Mouse (Mus musculus) G1E-ER4 (cell line): ENCODE results near the gene Gm2115. TPM values are rescaled to one million over a fixed set of nuclear protein-coding genes. Genes with fewer than 3 reads are reported as not detected.

Experiments
- GATA1 ChIP-seq: IDR thresholded peaks from one replicate; pipeline ENCODE4 v1.8.0; 2012; ENCODE audit warnings: low read length, inconsistent platforms
- polyA plus RNA-seq: library from polyadenylated mRNA; stranded (reverse); fragments of >175 nt; gene quantifications from 2 replicates; pipeline ENCODE4 v1.2.3, GENCODE M21; 2012

Gm2115 gene
- not detected in 2 replicates for polyA plus RNA-seq

DNA sequence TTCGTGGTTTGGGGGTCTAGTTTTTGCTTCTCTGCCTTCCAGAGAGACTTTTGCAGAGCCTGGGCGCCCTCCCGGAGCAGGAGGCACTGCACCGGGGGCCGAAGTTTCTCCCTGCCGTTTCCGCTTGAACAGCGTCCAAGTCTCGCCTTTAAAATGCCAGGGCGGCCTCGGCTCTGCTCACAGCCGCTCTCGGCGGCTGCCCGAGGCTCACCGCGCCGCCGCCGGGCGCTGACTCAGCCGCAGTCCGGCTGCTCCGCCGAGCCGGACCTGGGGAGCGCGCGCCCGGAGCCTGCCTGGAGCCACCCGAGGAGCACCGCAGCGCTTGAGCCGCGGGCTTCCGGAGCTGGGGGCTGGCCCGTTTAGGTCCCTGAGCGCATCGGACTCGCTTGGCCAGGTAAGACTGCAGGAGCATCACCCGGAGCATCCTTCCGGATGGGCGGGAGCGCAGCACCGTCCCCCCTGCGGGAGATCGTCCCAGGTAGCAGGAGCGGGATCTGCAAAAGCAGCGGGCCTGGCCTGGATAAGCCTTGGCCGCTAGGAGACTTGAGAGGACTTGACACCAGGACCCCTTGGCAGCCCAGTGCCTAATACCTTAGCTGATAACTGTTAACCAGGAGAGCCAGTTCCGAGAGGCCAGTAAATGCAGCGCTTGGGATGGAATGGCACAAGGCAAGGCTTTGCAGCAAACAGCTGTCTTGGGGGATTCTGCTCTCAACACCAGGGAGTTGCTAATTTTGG is at the start of gene Gm2115:
Gene Gm2115, plus strand, starts transcription at position 159 of the 738 bp plus-strand sequence.
- no peak for TF ChIP-seq GATA1

DNA sequence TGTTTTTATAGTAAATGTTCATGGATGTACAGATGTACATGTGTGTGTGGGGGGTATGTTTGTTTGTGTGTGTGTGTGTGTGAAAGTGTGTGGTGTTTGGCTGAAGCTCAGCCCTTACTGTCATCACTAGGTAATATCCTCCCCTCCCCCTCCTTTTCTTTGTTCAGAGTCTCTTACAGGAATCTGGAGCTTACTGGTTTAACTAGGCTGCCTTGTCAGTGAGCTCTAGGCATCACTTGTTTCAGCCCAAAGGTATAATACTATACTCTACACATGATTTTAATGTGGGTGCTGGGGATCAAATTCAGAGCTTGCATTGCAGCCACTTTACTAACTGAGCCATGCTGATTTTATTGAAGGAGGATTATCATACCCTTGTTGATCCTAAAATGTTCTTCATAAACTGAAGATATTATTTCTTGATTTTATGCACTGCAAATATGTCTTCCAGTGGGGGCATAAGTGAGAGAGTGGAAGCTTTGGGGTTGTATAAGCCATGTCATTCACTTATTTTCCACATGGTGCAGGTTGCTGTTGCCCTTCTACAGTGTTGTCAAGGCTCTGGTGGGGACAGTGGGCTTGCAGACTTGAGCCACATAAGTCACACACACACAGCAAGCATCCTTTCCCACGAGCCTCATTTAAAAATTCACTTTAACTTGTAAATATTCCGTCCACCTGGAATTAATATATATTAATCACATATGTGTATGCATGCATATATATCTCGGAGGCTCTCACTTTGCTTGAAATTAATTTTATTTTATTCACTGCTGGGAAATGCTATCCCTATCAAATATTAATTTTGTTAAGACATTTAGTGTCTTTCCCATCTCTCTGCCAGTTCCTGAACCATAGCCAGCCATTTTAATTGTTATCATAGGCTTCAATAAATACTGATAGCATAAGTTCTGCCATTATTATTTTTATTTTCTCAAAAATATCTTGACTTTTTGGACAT is 45.0 kb upstream of the Gm2115 start:
- no peak for TF ChIP-seq GATA1

DNA sequence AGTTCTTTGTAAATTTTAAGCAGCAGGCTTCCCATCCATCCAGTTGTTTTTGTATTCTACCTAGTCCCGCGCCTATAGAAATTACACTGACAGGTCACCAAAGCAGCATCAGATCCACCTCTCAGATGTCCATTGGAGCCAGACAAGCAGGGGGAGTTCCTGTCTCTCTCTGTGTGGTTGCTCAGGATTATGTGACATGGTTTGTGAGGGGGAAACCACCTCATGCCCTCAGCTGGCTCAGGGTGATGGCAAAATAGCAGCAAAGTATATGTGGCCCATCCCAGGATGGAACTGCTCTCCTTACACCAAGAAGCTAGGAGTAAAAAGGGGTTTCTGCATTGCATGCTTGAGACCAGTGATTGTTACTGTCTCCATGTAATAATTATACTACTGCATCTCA is 42.3 kb upstream of the Gm2115 start:
- no peak for TF ChIP-seq GATA1

DNA sequence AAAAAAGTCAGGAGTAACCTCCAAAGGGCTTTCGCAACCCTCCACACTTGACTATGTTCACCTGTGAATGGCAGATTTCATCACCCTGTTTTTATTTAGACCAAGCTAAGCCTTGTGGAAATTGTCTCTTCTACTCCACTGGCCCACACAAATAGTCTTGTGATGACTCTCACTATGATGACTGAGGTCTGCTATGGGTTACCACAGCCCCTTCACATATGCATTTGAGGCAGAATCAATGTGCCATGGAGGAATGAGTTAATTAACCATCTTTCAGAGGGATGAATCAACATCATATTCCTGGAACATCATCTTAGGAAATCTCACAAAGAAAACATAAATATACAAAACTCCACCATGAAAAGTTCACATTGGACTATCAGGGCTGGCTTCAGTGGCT is 25.6 kb upstream of the Gm2115 start:
- TF ChIP-seq GATA1, result no peak

DNA sequence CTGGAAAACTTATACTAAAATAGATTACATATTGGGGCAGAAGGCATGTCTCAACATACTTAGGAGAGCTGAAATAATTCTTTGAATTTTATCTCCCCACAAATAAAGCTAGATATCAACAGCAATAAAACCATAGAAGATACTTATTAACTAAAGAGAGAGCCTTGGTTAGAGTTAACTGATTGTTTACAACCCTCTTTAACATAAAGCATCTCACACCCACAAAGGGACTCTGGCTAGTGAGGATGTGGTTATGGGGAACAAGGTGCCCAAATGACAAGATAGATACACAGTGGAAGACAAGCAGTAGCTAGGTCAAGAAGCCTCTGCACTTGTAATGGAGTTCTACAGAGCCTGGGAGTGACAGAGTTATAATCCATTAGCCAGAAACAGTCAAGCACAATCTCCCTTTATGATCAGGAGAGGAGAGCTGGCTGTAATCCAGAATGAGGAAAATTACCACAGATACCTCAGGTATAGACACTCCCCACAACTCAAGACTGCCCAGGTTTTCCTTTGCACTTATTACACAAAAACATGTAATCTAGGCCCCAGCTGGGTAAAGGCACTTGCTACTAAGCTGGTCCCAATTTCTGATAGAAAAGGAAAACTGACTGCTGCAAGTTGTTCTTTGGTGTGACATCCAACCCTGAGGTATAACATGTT is 10.1 kb upstream of the Gm2115 start:
- no peak for TF ChIP-seq GATA1

DNA sequence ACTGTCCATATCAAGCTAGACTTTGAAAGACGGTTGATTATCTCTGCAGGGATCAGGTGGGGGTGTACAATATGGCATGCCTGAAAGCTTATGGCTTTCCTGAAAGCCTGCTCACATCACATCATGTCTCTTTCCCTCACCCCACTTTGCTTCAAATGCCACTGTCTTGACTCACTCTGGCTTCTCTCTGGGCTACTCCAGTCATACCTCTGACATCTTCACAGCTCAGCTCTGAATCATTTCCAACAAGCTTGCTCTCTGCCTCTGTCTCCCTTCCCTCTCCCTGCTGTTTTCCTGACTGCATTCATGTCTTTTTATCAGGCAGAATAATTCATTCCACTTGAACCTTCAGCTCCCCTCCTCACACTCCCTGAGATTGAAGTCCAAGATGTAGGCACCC is 7.4 kb upstream of the Gm2115 start:
- TF ChIP-seq GATA1, result no peak

DNA sequence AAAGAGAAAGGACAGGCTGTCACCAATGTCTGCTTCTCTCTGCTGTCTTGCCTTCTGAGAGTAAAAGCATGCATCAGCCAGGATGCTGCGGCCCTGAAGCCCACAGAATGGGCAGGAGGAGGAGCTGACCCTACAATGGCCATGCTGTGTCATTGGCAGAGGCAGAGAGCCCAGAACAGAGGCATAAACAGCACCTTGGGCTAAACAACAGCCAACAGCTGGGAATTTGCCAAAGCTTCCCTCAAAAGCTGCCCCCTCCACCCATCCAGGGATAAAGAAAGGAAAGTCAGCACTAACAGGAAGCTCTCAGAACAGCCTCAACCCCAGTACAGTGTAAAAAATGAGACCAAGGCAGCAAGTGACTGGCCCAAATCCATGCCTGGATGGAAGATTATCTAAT is 6.3 kb upstream of the Gm2115 start:
- TF ChIP-seq GATA1, result no peak

DNA sequence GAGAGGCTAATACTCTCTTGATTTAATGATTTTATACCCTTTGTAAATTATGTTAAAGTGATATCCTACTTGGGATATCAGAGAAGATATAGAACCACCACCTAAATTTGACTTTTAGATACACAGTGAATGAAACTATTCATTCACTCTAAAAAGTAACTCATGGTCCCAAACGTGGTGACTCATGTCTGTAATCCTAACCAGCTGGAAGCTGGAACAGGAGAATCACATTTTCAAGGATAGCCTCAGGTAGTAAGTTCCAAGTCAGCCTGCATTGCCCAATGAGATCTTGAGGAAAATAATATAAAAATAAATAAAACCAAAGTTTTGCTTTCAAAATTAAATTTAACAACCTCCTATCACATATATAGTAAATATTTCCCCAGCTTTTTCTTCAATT is 2.6 kb upstream of the Gm2115 start:
- no peak for TF ChIP-seq GATA1

DNA sequence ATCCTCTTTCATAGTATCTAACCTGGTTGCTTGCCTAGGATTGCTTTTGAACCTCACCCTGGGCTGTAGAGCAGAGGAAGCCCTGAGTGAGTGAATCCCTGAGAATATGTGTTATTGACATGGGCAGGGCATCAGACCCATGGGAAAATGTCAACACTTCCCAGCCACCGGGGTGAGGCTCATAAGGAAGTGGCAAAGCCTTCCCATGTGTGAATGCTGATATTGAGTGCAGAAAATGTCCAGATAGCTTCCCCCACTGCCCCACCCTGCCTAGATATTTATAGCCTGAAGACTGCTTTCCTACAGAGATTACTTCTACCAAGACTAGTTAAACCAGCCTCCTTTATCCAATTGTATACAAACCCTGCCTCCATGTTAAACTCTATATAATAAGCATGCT is 4.0 kb downstream of the Gm2115 start:
- TF ChIP-seq GATA1, result no peak

DNA sequence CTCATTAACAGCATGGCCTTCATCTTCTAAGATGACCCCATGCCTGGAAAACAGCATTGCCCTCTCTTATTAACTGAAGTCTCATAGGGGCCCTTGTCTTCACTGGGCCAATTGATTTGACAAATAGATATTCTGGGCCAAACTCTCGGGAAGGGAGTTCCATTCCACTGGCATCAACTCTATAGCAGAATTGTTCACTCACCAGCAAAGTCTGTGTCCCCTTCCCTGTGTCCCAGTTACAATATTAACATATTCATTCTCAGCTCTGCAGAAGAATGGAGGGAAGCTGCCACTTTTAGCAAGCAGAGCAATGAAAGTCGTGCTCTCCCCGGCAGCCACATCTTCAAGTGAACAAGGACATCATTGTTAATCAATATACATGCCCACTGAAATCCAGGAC is 5.9 kb downstream of the Gm2115 start:
- TF ChIP-seq GATA1, result no peak

DNA sequence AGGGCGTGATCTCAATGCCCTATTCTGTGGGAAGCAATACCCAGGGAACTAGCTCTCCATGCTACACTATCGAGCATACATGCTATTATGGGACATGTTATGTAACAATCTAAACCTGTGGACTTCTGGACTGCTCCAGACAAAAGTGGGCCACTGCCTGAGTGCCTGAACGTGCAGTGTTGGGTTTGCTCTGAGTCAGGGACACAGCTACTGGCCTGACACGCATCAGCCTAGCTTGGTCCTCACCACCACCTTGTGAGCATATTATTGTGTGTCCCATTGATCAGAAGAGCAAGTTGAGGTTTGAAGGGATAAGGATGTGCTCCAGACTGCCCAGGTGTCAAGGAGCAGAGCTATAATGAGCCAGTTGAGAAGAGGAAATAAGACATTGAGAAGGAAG is 16.2 kb downstream of the Gm2115 start:
- no peak for TF ChIP-seq GATA1

DNA sequence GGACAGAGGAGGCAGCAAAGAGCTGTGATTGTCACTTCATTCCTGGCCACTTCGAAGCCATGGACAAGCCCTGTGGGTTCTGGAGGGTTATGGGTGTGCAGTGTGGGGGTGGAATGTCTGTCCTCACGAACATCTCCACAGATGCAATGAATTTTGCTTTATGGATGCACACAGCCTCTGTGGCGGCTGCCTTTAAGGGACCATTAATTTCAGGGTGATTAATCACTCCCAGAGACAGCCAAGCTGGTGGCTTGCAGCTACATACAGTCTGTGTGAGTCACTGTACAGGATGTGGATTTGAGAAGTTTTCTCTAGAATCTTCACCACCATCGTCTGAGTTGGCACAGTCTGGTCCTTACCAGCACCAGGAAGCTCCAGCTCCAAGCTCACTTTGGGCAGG is 17.9 kb downstream of the Gm2115 start:
- no peak for TF ChIP-seq GATA1

DNA sequence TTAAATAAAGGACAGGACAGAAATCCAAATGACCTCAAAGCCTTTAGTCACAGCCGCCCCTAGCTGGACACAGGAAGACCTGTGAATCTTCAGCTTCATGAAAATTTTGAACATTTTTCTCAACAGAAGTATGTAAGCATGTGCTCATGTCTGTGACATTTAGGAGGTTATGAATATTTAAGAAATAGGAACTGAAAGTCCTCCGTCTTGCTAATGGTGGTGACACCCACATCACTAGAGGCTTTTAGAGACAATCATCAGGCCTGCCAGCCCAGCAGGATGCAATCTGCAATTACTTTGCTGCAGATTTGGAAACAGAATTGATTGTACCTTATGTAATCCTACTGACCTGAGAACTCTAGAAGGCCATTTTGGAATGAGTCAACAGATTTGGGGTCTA is 22.7 kb downstream of the Gm2115 start:
- no peak for TF ChIP-seq GATA1

DNA sequence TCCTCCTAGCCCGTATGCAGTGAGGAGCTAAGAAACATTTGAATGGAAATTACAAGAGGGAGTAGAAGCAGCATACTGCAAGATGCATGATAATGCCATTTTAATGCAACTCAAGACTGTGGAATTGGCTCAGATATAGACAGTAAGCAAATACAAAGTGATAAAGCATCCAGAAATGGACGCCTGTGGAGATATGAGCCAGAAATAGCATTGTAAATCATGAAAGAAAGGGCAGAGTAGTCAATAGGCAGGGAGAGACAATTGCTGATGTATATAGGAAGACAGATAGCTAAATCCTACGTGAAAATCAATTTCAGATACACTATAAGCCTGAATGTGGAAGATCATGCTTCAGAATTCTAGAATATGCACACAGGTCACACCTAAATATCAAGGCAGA is 26.5 kb downstream of the Gm2115 start:
- TF ChIP-seq GATA1, result no peak

DNA sequence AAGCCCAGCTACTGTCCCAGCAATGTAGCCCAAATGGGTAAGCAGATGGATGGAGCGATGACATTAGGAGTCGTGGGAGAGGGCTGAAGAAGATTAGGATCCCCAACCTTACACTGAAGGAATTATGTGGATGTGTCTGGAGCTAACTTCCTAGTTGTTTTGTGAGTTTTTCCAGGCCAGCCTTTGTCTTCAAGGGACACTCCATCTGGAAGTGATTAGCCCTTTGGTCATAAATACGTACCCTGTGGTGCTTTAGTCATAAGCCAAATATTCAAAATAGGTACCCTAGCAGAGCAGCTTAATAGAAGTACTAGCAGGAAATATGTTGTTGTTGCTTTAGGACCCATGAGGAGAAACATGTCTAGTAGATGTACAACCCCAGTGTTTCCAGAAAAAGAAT is 28.6 kb downstream of the Gm2115 start:
- no peak for TF ChIP-seq GATA1

DNA sequence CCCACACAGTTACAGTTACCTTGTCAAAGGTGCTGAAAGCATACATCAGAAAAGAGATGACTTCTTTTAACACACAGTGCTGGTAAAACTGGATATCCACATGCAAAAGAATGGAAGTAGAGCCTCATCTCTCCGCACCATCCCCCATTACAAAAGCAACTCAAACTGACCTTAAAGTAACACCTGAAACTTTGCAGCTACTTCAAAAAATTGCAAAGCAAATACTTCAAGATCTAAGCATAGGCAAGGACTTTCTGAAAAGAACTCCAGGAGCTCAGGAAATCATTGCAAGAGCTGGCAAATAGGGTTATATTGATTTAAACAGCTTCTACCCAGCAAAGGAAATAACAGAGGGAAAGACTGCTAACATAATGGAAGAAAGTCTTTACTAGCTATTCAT is 31.7 kb downstream of the Gm2115 start:
- TF ChIP-seq GATA1, result no peak
